Mouse (Mus musculus) lung, postnatal 0 days (tissue): ENCODE results near the gene Rabl2. TPM values are rescaled to one million over a fixed set of nuclear protein-coding genes. Genes with fewer than 3 reads are reported as not detected.

Source experiments
- ATAC-seq: fragments of 200-750 bp; cut with Nextera tagmentation; 2 replicates; pipeline ENCODE4 v1.8.0; 2017; ENCODE audit warnings: moderate library complexity
- DNase-seq: peaks from one replicate; pipeline ENCODE4 v3.0.0-alpha.2; 2016; ENCODE audit warnings: low spot score
- H3K27ac ChIP-seq: fragments of 300-500 bp; sonication (generic); 2 replicates; pipeline ENCODE4 v1.5.1; 2014; ENCODE audit warnings: antibody characterized with exemption, mild to moderate bottlenecking, low read length, mixed read lengths
- H3K27me3 ChIP-seq: fragments of 300-500 bp; sonication (generic); replicated peaks from 2 replicates; pipeline ENCODE4 v1.6.1; 2014; ENCODE audit warnings: low read length, mixed read lengths; ENCODE audit not compliant: insufficient read depth
- H3K36me3 ChIP-seq: fragments of 300-500 bp; sonication (generic); 2 replicates; pipeline ENCODE4 v1.6.1; 2014; ENCODE audit warnings: low read length, mixed read lengths; ENCODE audit not compliant: insufficient read depth
- H3K4me1 ChIP-seq: fragments of 300-500 bp; sonication (generic); 2 replicates; pipeline ENCODE4 v1.6.1; 2014; ENCODE audit warnings: antibody characterized with exemption, low read depth, low read length, mixed read lengths; ENCODE audit not compliant: insufficient read depth
- H3K4me2 ChIP-seq: fragments of 300-500 bp; sonication (generic); replicated peaks from 2 replicates; pipeline ENCODE4 v1.6.1; 2014; ENCODE audit warnings: low read depth, mild to moderate bottlenecking, low read length, moderate library complexity, mixed read lengths
- H3K4me3 ChIP-seq: fragments of 300-500 bp; sonication (generic); 2 replicates; pipeline ENCODE4 v1.5.1; 2014; ENCODE audit warnings: low read depth, low read length
- H3K9ac ChIP-seq: fragments of 300-500 bp; sonication (generic); replicated peaks from 2 replicates; pipeline ENCODE4 v1.6.1; 2014; ENCODE audit warnings: low read depth, mild to moderate bottlenecking
- H3K9me3 ChIP-seq: fragments of 300-500 bp; sonication (generic); 2 replicates; pipeline ENCODE4 v1.6.1; 2016; ENCODE audit warnings: low read length, mixed read lengths
- CTCF ChIP-seq: IDR thresholded peaks from 2 replicates; pipeline ENCODE4 v1.5.1; 2016; ENCODE audit warnings: antibody characterized with exemption, mild to moderate bottlenecking
- EP300 ChIP-seq: IDR thresholded peaks from 2 replicates; pipeline ENCODE4 v1.6.1; 2016; ENCODE audit warnings: antibody characterized with exemption, mild to moderate bottlenecking, control low read depth
- WGBS: fragments of 180-500 bp; shearing (Covaris S2); extraction: QIAGEN DNeasy Blood & Tissue Kit; methylation state at CpG from one replicate; pipeline ENCODE4 v1.1.7; 2014; 5-methylcytosine and 5-hydroxymethylcytosine counted together
- polyA plus RNA-seq: library from polyadenylated mRNA; unstranded; fragments of >200 nt; fragmentation: Nextera tagmentation; extraction: Ambion mirVana; gene quantifications from 2 replicates; pipeline ENCODE4 v1.2.1, GENCODE M21; 2015

The Rabl2 gene
- polyA plus RNA-seq = 23.1 and 24.2 TPM in 2 replicates

DNA sequence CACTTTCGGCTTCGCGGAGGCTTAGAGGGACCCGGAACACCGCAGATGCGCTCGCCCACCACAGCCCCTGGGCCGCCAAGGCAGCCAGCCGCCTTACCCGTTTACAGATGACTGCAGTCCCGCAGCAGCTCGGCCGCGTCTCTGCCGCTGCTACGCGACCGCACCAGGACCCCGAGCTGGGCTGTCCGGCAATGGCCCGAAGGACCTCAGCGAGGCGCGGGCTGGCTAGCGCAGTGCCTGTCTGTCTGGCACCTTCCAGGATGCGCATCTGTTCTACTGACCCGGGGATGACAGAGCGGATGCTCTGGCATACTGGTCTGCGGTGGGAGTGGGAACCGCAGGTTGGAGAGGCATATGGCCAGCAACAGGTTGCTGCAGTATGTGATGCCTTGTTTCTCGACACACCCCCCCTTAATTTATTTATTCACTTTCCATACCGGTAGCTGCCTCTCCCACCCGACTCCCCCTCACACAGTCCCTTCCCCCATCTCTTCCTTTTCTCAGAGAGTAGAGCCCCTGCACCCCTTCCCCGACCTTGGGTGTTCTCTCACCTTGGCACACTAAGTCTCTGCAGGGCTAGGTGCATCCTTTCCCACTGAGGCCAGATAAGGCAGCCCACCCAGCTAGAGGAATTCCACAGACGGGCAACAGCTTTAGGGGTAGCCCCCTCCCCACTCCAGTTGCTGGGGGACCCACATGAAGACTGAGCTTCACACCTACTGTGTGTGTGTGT is at the start of gene Rabl2:
TSS of gene Rabl2 (minus strand) at position 201 of the 733 bp plus-strand sequence.
- Histone ChIP-seq H3K9ac (peak within 1 kb of the TSS; percentile 66), H3K27me3 (no peaks in the 10 kb centered on the region), H3K4me1 (peaks cover 3% of the 10 kb centered on the region; the same call in 1 of the 2 replicates), H3K9me3 (no peaks in the 10 kb centered on the region), H3K27ac (no peak within 1 kb of the TSS), H3K36me3 (no peaks in the 10 kb centered on the region), H3K4me2 (peak within 1 kb of the TSS; percentile 75), H3K4me3 (peak within 1 kb of the TSS; percentile 73)
- ATAC-seq = peak; percentile 98
- no peak; the same call in 1 of the 2 replicates for TF ChIP-seq CTCF
- TF ChIP-seq EP300 = peak; percentile 33; the same call in 1 of the 2 replicates
- WGBS = under 1% methylated on average over 33 of the region's 35 CpGs
- DNase-seq = peak; percentile 93

DNA sequence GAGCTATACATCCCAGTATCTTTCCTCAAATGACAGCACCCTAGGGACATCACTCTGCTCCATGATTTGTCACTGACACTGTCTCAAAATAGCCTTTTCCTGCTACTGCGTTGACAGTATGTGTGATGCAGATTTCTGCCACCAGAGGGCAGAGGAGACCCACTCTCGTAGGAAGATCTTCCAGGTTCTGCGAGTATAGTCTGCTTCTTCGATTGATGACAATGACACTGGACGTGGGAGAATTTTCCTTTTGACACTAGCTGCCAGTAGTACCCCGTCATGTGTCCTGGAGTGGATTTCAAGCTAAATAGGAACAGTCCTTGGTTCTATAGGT is 31.9 kb upstream of the Rabl2 start:
- Histone ChIP-seq H3K9ac (no peak overlapping the region), H3K4me2 (no peak overlapping the region), H3K36me3 (no peaks in the 10 kb centered on the region), H3K4me3 (no peak overlapping the region), H3K9me3 (no peaks in the 10 kb centered on the region), H3K4me1 (no peaks in the 10 kb centered on the region), H3K27me3 (no peaks in the 10 kb centered on the region), H3K27ac (no peak overlapping the region)
- DNase-seq (peak; percentile 75), ATAC-seq (peak; percentile 17; the same call in 1 of the 2 replicates)
- WGBS = 5% methylated on average over 6 of the region's 6 CpGs
- TF ChIP-seq EP300 = no peak
- peak; percentile 98 for TF ChIP-seq CTCF

GRCm38 (mm10) chr15:89622959-89623625 is 31.4 kb upstream of the Rabl2 start:
- no peak for DNase-seq
- Histone ChIP-seq H3K27me3 (no peaks in the 10 kb centered on the region), H3K9me3 (no peaks in the 10 kb centered on the region), H3K4me1 (no peaks in the 10 kb centered on the region), H3K4me3 (no peak overlapping the region), H3K9ac (no peak overlapping the region), H3K4me2 (no peak overlapping the region), H3K36me3 (no peaks in the 10 kb centered on the region), H3K27ac (no peak overlapping the region)
- WGBS = 50% methylated on average over 5 of the region's 5 CpGs
- TF ChIP-seq CTCF (no peak), EP300 (no peak)
- ATAC-seq = no peak

DNA sequence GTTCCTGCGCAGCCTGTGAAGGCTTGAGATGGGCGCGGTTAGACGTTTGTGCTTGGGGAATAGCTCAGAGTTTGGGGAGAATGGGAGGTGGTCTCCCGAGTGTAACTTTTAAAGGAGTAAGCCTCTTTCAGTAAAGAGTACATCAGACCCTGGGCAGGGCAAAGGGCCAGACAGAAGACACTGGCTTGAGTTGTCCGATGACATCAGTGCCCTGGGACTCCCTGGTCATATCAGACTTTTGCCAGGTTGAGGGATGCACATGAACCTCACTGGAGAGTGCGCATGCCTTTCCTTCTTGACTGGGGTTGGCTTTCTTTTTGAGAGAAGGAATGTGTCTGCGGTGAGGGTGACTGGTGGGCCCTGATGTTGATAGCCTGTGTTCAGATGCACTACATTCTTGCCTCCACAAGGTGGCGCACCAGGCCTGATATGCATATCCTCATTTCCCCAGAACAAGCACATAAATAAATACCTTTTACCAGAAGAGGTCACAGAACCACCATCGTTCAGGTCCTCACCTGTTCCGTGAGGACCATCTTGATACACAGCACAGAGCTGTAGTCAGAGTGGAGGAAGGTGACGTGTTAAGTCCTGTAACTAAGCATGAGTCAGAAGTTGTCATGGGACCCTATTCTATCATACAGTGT is 30.7 kb upstream of the Rabl2 start:
- TF ChIP-seq EP300 (no peak), CTCF (peak; percentile 86)
- peak; percentile 39 for DNase-seq

DNA sequence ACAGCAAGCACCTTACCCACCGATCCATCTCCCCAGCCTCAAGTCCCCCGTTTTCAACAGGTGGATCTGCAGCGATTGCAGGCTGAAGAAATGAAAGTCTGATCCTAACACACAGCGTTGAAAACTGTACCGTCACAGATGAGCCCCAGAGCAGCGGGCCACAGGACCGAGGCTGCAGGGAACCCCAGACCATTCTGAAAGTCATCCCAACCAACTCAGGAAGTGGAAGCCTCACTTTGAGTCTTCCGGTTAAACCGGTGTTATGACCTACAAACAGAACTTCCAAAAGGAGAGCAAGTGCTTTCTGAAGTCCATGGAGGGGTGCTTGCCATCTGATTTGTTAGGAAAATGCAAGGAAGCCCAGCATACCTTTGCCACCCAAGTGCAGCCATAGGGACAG is 16.2 kb upstream of the Rabl2 start:
- Histone ChIP-seq H3K4me1 (no peaks in the 10 kb centered on the region), H3K27ac (no peak overlapping the region), H3K4me3 (no peak overlapping the region), H3K36me3 (no peaks in the 10 kb centered on the region), H3K9ac (no peak overlapping the region), H3K27me3 (no peaks in the 10 kb centered on the region), H3K9me3 (no peaks in the 10 kb centered on the region), H3K4me2 (no peak overlapping the region)
- ATAC-seq (no peak), DNase-seq (no peak)
- 73% methylated on average over 9 of the region's 9 CpGs for WGBS
- no peak for TF ChIP-seq EP300
- TF ChIP-seq CTCF = no peak

More for the DNA sequence above, 30.7 kb upstream of the Rabl2 start:
- Histone ChIP-seq H3K9me3 (no peaks in the 10 kb centered on the region), H3K36me3 (no peaks in the 10 kb centered on the region), H3K27me3 (no peaks in the 10 kb centered on the region), H3K4me2 (no peak overlapping the region), H3K4me1 (no peaks in the 10 kb centered on the region), H3K27ac (no peak overlapping the region), H3K9ac (no peak overlapping the region), H3K4me3 (no peak overlapping the region)
- ATAC-seq = no peak
- 72% methylated on average over 12 of the region's 12 CpGs for WGBS

DNA sequence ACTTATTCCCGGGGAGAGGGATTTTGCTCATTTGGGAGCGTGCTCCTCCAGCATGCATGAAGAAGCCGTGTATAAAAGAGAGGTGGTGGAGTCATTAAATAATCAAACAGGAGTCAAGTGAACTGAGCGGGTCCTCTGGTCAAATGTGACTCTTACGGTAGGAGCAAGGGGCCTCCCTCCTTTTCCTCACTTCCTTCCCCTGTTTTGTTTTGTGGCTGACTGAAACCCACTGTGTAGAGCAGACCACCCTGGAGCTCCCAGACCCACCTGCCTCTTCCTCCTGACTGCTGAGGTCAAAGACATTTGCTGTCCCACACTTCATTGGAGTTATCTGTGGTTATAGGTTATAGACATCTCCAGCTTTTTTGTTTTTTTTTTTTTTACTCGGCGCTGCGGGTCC is 15.8 kb upstream of the Rabl2 start:
- no peak overlapping the region for H3K27ac ChIP-seq
- no peaks in the 10 kb centered on the region for H3K4me1 ChIP-seq
- no peaks in the 10 kb centered on the region for H3K9me3 ChIP-seq
- no peaks in the 10 kb centered on the region for H3K27me3 ChIP-seq
- 70% methylated on average over 8 of the region's 8 CpGs for WGBS
- no peak overlapping the region for H3K4me3 ChIP-seq
- ATAC-seq = no peak
- TF ChIP-seq EP300 (no peak), CTCF (no peak)
- no peak overlapping the region for H3K9ac ChIP-seq
- H3K36me3 ChIP-seq = no peaks in the 10 kb centered on the region
- no peak for DNase-seq
- H3K4me2 ChIP-seq = no peak overlapping the region
